Mouse (Mus musculus) heart, adult 2 months (tissue): ENCODE data around the gene Olfr1417.

ENCODE experiments used
- CTCF ChIP-seq: fragments of 200-600 bp; IDR thresholded peaks from 2 replicates; pipeline ENCODE4 v1.8.1; 2022; ENCODE audit warnings: antibody characterized with exemption, mild to moderate bottlenecking, moderate library complexity
- POLR2A ChIP-seq: fragments of 200-500 bp; IDR thresholded peaks from 2 replicates; pipeline ENCODE4 v1.6.1; 2011; ENCODE audit warnings: mild to moderate bottlenecking, low read depth, low read length, control low read depth; ENCODE audit not compliant: insufficient read depth

DNA sequence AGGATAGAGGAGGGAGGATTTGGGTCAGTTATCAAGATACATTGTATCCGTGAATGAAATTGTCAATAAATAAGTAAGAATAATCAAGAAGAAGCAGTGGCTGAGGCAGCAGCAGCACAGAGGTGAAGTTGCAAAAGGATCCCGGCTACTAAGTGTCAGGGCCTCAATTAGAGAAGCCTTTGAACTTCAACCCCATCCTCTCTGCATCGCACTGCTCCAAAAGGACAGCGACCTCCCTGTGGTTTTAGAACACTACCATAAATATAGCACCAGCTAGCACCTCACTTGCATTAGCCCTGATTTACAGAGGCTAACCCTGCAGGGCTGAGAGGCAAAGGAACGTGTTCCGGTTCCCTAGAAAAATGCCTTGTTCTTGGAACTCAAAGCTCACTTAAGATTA, 22.3 kb downstream of the Olfr1417 start:
- TF ChIP-seq CTCF, result no peak
- no peak for TF ChIP-seq POLR2A
